Mouse (Mus musculus) intestine, embryonic 14.5 days (tissue): Measurements from ENCODE around the gene Smtn. TPM values are rescaled to one million over a fixed set of nuclear protein-coding genes. Genes with fewer than 3 reads are reported as not detected.

Source experiments
- ATAC-seq: fragments of 200-750 bp; cut with Nextera tagmentation; replicated peaks from 2 replicates; pipeline ENCODE4 v1.8.0; 2017; ENCODE audit warnings: low read depth, moderate number of reproducible peaks, moderate TSS enrichment, moderate library complexity; ENCODE audit not compliant: low FRiP score, low TSS enrichment
- DNase-seq: peaks from one replicate; pipeline ENCODE4 v3.0.0-alpha.2; 2018; ENCODE audit warnings: low spot score
- H3K27ac ChIP-seq: fragments of 300-500 bp; sonication (generic); 2 replicates; pipeline ENCODE4 v1.5.1; 2014; ENCODE audit warnings: low read depth, mild to moderate bottlenecking, control low read depth
- H3K27me3 ChIP-seq: fragments of 300-500 bp; sonication (generic); replicated peaks from 2 replicates; pipeline ENCODE4 v1.6.1; 2014; ENCODE audit warnings: low read length, control low read depth; ENCODE audit not compliant: control insufficient read depth, insufficient read depth
- H3K36me3 ChIP-seq: fragments of 300-500 bp; sonication (generic); 2 replicates; pipeline ENCODE4 v1.6.1; 2014; ENCODE audit warnings: low read length, control low read depth; ENCODE audit not compliant: control insufficient read depth, insufficient read depth
- H3K4me1 ChIP-seq: fragments of 300-500 bp; sonication (generic); replicated peaks from 2 replicates; pipeline ENCODE4 v1.6.1; 2014; ENCODE audit warnings: low read length, control low read depth, mixed read lengths; ENCODE audit not compliant: control insufficient read depth, insufficient read depth
- H3K4me2 ChIP-seq: fragments of 300-500 bp; sonication (generic); 2 replicates; pipeline ENCODE4 v1.6.1; 2014; ENCODE audit warnings: low read length
- H3K4me3 ChIP-seq: fragments of 300-500 bp; sonication (generic); 2 replicates; pipeline ENCODE4 v1.5.1; 2014; ENCODE audit warnings: low read depth, low read length, control low read depth, mixed read lengths
- H3K9ac ChIP-seq: fragments of 300-500 bp; sonication (generic); 2 replicates; pipeline ENCODE4 v1.6.1; 2014; ENCODE audit warnings: mild to moderate bottlenecking, low read length
- H3K9me3 ChIP-seq: fragments of 300-500 bp; sonication (generic); 2 replicates; pipeline ENCODE4 v1.6.1; 2016; ENCODE audit warnings: low read length, control low read depth; ENCODE audit not compliant: control insufficient read depth
- WGBS: fragments of 180-500 bp; shearing (Covaris S2); extraction: QIAGEN DNeasy Blood & Tissue Kit; methylation state at CpG from one replicate; pipeline ENCODE4 v1.1.7; 2014; 5-methylcytosine and 5-hydroxymethylcytosine counted together
- polyA plus RNA-seq: library from polyadenylated mRNA; unstranded; fragments of >200 nt; fragmentation: Nextera tagmentation; extraction: Ambion mirVana; gene quantifications from 2 replicates; pipeline ENCODE4 v1.2.1, GENCODE M21; 2014

Gene Smtn
- polyA plus RNA-seq, 1 experiment from 2014 or later, result 87.0 TPM

GRCm38 (mm10) chr11:3520919-3521318 is 19.5 kb downstream of the Smtn start:
- Histone ChIP-seq H3K9ac (no peak overlapping the region), H3K4me3 (no peak overlapping the region), H3K4me2 (no peak overlapping the region), H3K27ac (no peak overlapping the region), H3K4me1 (peaks cover 10% of the 10 kb centered on the region; the same call in 1 of the 2 replicates), H3K36me3 (peaks cover 67% of the 10 kb centered on the region), H3K27me3 (no peaks in the 10 kb centered on the region), H3K9me3 (no peaks in the 10 kb centered on the region)
- 78% methylated on average over 14 of the region's 14 CpGs for WGBS
- DNase-seq (no peak), ATAC-seq (no peak)

- Histone ChIP-seq H3K9ac (no peak overlapping the region), H3K9me3 (no peaks in the 10 kb centered on the region), H3K27ac (no peak overlapping the region), H3K4me1 (peaks cover 10% of the 10 kb centered on the region; the same call in 1 of the 2 replicates), H3K4me3 (no peak overlapping the region), H3K36me3 (peaks cover 56% of the 10 kb centered on the region), H3K27me3 (no peaks in the 10 kb centered on the region), H3K4me2 (no peak overlapping the region)
- ATAC-seq (no peak), DNase-seq (no peak)
- WGBS, result 78% methylated on average over 11 of the region's 11 CpGs
Observed at GRCm38 (mm10) chr11:3519756-3520398, 20.5 kb downstream of the Smtn start.

- Histone ChIP-seq H3K4me3 (no peak overlapping the region), H3K9me3 (no peaks in the 10 kb centered on the region), H3K36me3 (peaks cover 49% of the 10 kb centered on the region), H3K9ac (no peak overlapping the region), H3K4me2 (no peak overlapping the region), H3K27ac (no peak overlapping the region), H3K4me1 (peaks cover 10% of the 10 kb centered on the region; the same call in 1 of the 2 replicates), H3K27me3 (no peaks in the 10 kb centered on the region)
- ATAC-seq (no peak), DNase-seq (no peak)
- 64% methylated on average over 4 of the region's 4 CpGs for WGBS
Observed at GRCm38 (mm10) chr11:3519051-3519726, 21.2 kb downstream of the Smtn start.

GRCm38 (mm10) chr11:3517846-3518732 is 22.3 kb downstream of the Smtn start:
- ATAC-seq (peak; percentile 4; the same call in 1 of the 2 replicates), DNase-seq (no peak)
- H3K9me3 ChIP-seq, result no peaks in the 10 kb centered on the region
- no peaks in the 10 kb centered on the region for H3K27me3 ChIP-seq
- H3K4me3 ChIP-seq, result peak overlapping the region; percentile 29; the same call in 1 of the 2 replicates
- WGBS, result 52% methylated on average over 13 of the region's 13 CpGs
- H3K4me1 ChIP-seq, result peaks cover 10% of the 10 kb centered on the region; the same call in 1 of the 2 replicates
- 0 out of 2 replicates have a peak overlapping the region, but pooled peaks have one; percentile 11 for H3K9ac ChIP-seq
- H3K4me2 ChIP-seq, result peak overlapping the region; percentile 67
- H3K27ac ChIP-seq, result no peak overlapping the region
- peaks cover 38% of the 10 kb centered on the region for H3K36me3 ChIP-seq

- H3K4me1 ChIP-seq, result peaks cover 10% of the 10 kb centered on the region; the same call in 1 of the 2 replicates
- H3K36me3 ChIP-seq, result peaks cover 29% of the 10 kb centered on the region
- H3K9ac ChIP-seq, result peak overlapping the region; percentile 11
- WGBS, result 2% methylated on average over 50 of the region's 50 CpGs
- no peaks in the 10 kb centered on the region for H3K9me3 ChIP-seq
- peak overlapping the region; percentile 67 for H3K4me2 ChIP-seq
- DNase-seq (peak; percentile 74), ATAC-seq (peak; percentile 34)
- peak overlapping the region; percentile 29 for H3K4me3 ChIP-seq
- H3K27ac ChIP-seq, result no peak overlapping the region
- no peaks in the 10 kb centered on the region for H3K27me3 ChIP-seq
Observed at GRCm38 (mm10) chr11:3516859-3517845, 23.3 kb downstream of the Smtn start.

GRCm38 (mm10) chr11:3516121-3516520 is 24.3 kb downstream of the Smtn start:
- Histone ChIP-seq H3K36me3 (peaks cover 19% of the 10 kb centered on the region), H3K9ac (no peak overlapping the region), H3K4me1 (peaks cover 10% of the 10 kb centered on the region; the same call in 1 of the 2 replicates), H3K4me3 (no peak overlapping the region), H3K27me3 (no peaks in the 10 kb centered on the region), H3K4me2 (0 out of 2 replicates have a peak overlapping the region, but pooled peaks have one; percentile 69), H3K9me3 (no peaks in the 10 kb centered on the region), H3K27ac (no peak overlapping the region)
- ATAC-seq, result no peak
- no peak for DNase-seq
- WGBS, result 76% methylated on average over 5 of the region's 5 CpGs

GRCm38 (mm10) chr11:3515637-3516036 is 24.8 kb downstream of the Smtn start:
- H3K9me3 ChIP-seq, result no peaks in the 10 kb centered on the region
- H3K4me2 ChIP-seq, result peak overlapping the region; percentile 69
- H3K27ac ChIP-seq, result no peak overlapping the region
- no peaks in the 10 kb centered on the region for H3K27me3 ChIP-seq
- H3K4me3 ChIP-seq, result peak overlapping the region; percentile 47; the same call in 1 of the 2 replicates
- ATAC-seq (no peak), DNase-seq (no peak)
- peaks cover 14% of the 10 kb centered on the region for H3K36me3 ChIP-seq
- H3K9ac ChIP-seq, result no peak overlapping the region
- peaks cover 10% of the 10 kb centered on the region; the same call in 1 of the 2 replicates for H3K4me1 ChIP-seq
- 88% methylated on average over 4 of the region's 4 CpGs for WGBS
